Mouse (Mus musculus) forebrain, postnatal 0 days (tissue): ENCODE data around the gene Kcnd2. TPM values are rescaled to one million over a fixed set of nuclear protein-coding genes. Genes with fewer than 3 reads are reported as not detected.

Source experiments
- ATAC-seq: fragments of 200-750 bp; cut with Nextera tagmentation; 2 replicates; pipeline ENCODE4 v1.8.0; 2017; ENCODE audit warnings: mild to moderate bottlenecking, moderate library complexity
- DNase-seq: peaks from one replicate; pipeline ENCODE4 v3.0.0-alpha.2; 2015
- H3K27ac ChIP-seq: fragments of 300-500 bp; sonication (generic); 2 replicates; pipeline ENCODE4 v1.5.1; 2014; ENCODE audit warnings: low read depth, mild to moderate bottlenecking, antibody characterized with exemption, low read length, moderate library complexity, mixed read lengths
- H3K27me3 ChIP-seq: fragments of 300-500 bp; sonication (generic); 2 replicates; pipeline ENCODE4 v1.6.1; 2014; ENCODE audit warnings: mild to moderate bottlenecking, low read length, mixed read lengths; ENCODE audit not compliant: insufficient read depth
- H3K36me3 ChIP-seq: fragments of 300-500 bp; sonication (generic); 2 replicates; pipeline ENCODE4 v1.6.1; 2014; ENCODE audit warnings: mild to moderate bottlenecking, moderate library complexity; ENCODE audit not compliant: insufficient read depth
- H3K4me1 ChIP-seq: fragments of 300-500 bp; sonication (generic); 2 replicates; pipeline ENCODE4 v1.6.1; 2014; ENCODE audit warnings: antibody characterized with exemption; ENCODE audit not compliant: insufficient read depth
- H3K4me2 ChIP-seq: fragments of 300-500 bp; sonication (generic); 2 replicates; pipeline ENCODE4 v1.6.1; 2014; ENCODE audit warnings: low read depth, mild to moderate bottlenecking, moderate library complexity
- H3K4me3 ChIP-seq: fragments of 300-500 bp; sonication (generic); 2 replicates; pipeline ENCODE4 v1.5.1; 2014; ENCODE audit warnings: low read depth, low read length, mixed read lengths
- H3K9ac ChIP-seq: fragments of 300-500 bp; sonication (generic); 2 replicates; pipeline ENCODE4 v1.6.1; 2014; ENCODE audit warnings: mild to moderate bottlenecking
- H3K9me3 ChIP-seq: fragments of 300-500 bp; sonication (generic); 2 replicates; pipeline ENCODE4 v1.6.1; 2016; ENCODE audit warnings: low read length
- CTCF ChIP-seq: sonication (generic); IDR thresholded peaks from 2 replicates; pipeline ENCODE4 v1.5.1; 2016; ENCODE audit warnings: antibody characterized with exemption, control low read depth, low read depth
- WGBS: fragments of 180-500 bp; shearing (Covaris S2); extraction: QIAGEN DNeasy Blood & Tissue Kit; methylation state at CpG from one replicate; pipeline ENCODE4 v1.1.7; 2014; 5-methylcytosine and 5-hydroxymethylcytosine counted together
- polyA plus RNA-seq: library from polyadenylated mRNA; unstranded; fragments of >200 nt; fragmentation: Nextera tagmentation; extraction: Ambion mirVana; gene quantifications from 2 replicates; pipeline ENCODE4 v1.2.1, GENCODE M21; 2015
- total RNA-seq: library from RNA; depleted of rRNA; stranded (reverse); fragments of >200 nt; gene quantifications from 2 replicates; pipeline ENCODE4 v1.2.3, GENCODE M21; 2014

Gene Kcnd2
- total and polyA plus RNA-seq, 2 experiments from 2014 or later = 27.3 to 64.4 TPM

- no peak for DNase-seq
Measured at GRCm38 (mm10) chr6:21740606-21741005, 525.3 kb downstream of the Kcnd2 start.

GRCm38 (mm10) chr6:21744615-21745266 lies 529.4 kb downstream of the Kcnd2 start:
- H3K27ac ChIP-seq = no peak overlapping the region
- no peaks in the 10 kb centered on the region for H3K27me3 ChIP-seq
- no peak for TF ChIP-seq CTCF
- no peak overlapping the region for H3K4me3 ChIP-seq
- DNase-seq (no peak), ATAC-seq (no peak)
- no peak overlapping the region for H3K9ac ChIP-seq
- H3K4me1 ChIP-seq = no peaks in the 10 kb centered on the region
- H3K36me3 ChIP-seq = no peaks in the 10 kb centered on the region
- no peak overlapping the region for H3K4me2 ChIP-seq
- no peaks in the 10 kb centered on the region for H3K9me3 ChIP-seq
- WGBS = 83% methylated on average over 3 of the region's 3 CpGs

More at GRCm38 (mm10) chr6:21740606-21741005, 525.3 kb downstream of the Kcnd2 start:
- no peak overlapping the region for H3K4me2 ChIP-seq
- H3K27me3 ChIP-seq = no peaks in the 10 kb centered on the region
- H3K4me3 ChIP-seq = no peak overlapping the region
- whole genome bisulfite sequencing = 45% methylated on average over 2 of the region's 2 CpGs
- no peak overlapping the region for H3K9ac ChIP-seq
- no peak for ATAC-seq
- no peaks in the 10 kb centered on the region for H3K4me1 ChIP-seq
- no peaks in the 10 kb centered on the region for H3K9me3 ChIP-seq
- TF ChIP-seq CTCF = no peak
- H3K36me3 ChIP-seq = no peaks in the 10 kb centered on the region
- no peak overlapping the region for H3K27ac ChIP-seq

- Histone ChIP-seq H3K4me1 (no peaks in the 10 kb centered on the region), H3K4me2 (no peak overlapping the region), H3K27ac (no peak overlapping the region), H3K27me3 (no peaks in the 10 kb centered on the region), H3K9me3 (no peaks in the 10 kb centered on the region), H3K4me3 (no peak overlapping the region), H3K9ac (no peak overlapping the region), H3K36me3 (no peaks in the 10 kb centered on the region)
- 55% methylated on average over 1 of the region's 1 CpGs for WGBS
- no peak for DNase-seq
- no peak for ATAC-seq
- TF ChIP-seq CTCF = no peak
Measured at GRCm38 (mm10) chr6:21747536-21747935, 532.2 kb downstream of the Kcnd2 start.

- no peaks in the 10 kb centered on the region for H3K9me3 ChIP-seq
- peak overlapping the region; percentile 21; the same call in 1 of the 2 replicates for H3K4me2 ChIP-seq
- peak; percentile 78 for ATAC-seq
- H3K27me3 ChIP-seq = no peaks in the 10 kb centered on the region
- no peaks in the 10 kb centered on the region for H3K36me3 ChIP-seq
- H3K4me3 ChIP-seq = no peak overlapping the region
- no peak overlapping the region for H3K9ac ChIP-seq
- peak; percentile 57 for DNase-seq
- no peaks in the 10 kb centered on the region for H3K4me1 ChIP-seq
- TF ChIP-seq CTCF = no peak
- no peak overlapping the region for H3K27ac ChIP-seq
- WGBS = 50% methylated on average over 12 of the region's 12 CpGs
Measured at GRCm38 (mm10) chr6:21767787-21768221, 552.5 kb downstream of the Kcnd2 start.

GRCm38 (mm10) chr6:21768745-21769446 lies 553.6 kb downstream of the Kcnd2 start:
- no peak overlapping the region for H3K4me3 ChIP-seq
- H3K36me3 ChIP-seq = no peaks in the 10 kb centered on the region
- WGBS = 85% methylated on average over 9 of the region's 9 CpGs
- ATAC-seq (no peak), DNase-seq (no peak)
- no peak overlapping the region for H3K27ac ChIP-seq
- H3K27me3 ChIP-seq = no peaks in the 10 kb centered on the region
- H3K9ac ChIP-seq = no peak overlapping the region
- no peaks in the 10 kb centered on the region for H3K4me1 ChIP-seq
- TF ChIP-seq CTCF = no peak
- H3K4me2 ChIP-seq = no peak overlapping the region
- no peaks in the 10 kb centered on the region for H3K9me3 ChIP-seq

- 98% methylated on average over 1 of the region's 1 CpGs for WGBS
- no peak overlapping the region for H3K4me3 ChIP-seq
Measured at GRCm38 (mm10) chr6:21769447-21769809, 554.1 kb downstream of the Kcnd2 start.

GRCm38 (mm10) chr6:21774213-21774916 lies 559.1 kb downstream of the Kcnd2 start:
- no peak overlapping the region for H3K27ac ChIP-seq
- H3K4me2 ChIP-seq = no peak overlapping the region
- H3K9ac ChIP-seq = no peak overlapping the region
- no peaks in the 10 kb centered on the region for H3K4me1 ChIP-seq
- TF ChIP-seq CTCF = no peak
- H3K9me3 ChIP-seq = no peaks in the 10 kb centered on the region
- WGBS = 76% methylated on average over 7 of the region's 7 CpGs
- no peak overlapping the region for H3K4me3 ChIP-seq
- H3K36me3 ChIP-seq = no peaks in the 10 kb centered on the region
- peak; percentile 90 for ATAC-seq
- H3K27me3 ChIP-seq = no peaks in the 10 kb centered on the region
- no peak for DNase-seq

More at GRCm38 (mm10) chr6:21769447-21769809, 554.1 kb downstream of the Kcnd2 start:
- ATAC-seq = no peak
- no peak for TF ChIP-seq CTCF
- H3K27me3 ChIP-seq = no peaks in the 10 kb centered on the region
- no peak for DNase-seq
- no peak overlapping the region for H3K27ac ChIP-seq
- no peaks in the 10 kb centered on the region for H3K4me1 ChIP-seq
- H3K9ac ChIP-seq = no peak overlapping the region
- no peaks in the 10 kb centered on the region for H3K9me3 ChIP-seq
- no peaks in the 10 kb centered on the region for H3K36me3 ChIP-seq
- no peak overlapping the region for H3K4me2 ChIP-seq
